Mouse (Mus musculus) erythroblast, embryonic 14.5 days (primary cell): ENCODE results near the gene Gm15737.

Experiments
- GATA1 ChIP-seq: IDR thresholded peaks from 2 replicates; pipeline ENCODE4 v1.6.1; 2012; ENCODE audit warnings: low read length, inconsistent platforms, mixed read lengths
- TAL1 ChIP-seq: IDR thresholded peaks from 3 replicates; pipeline ENCODE4 v1.6.1; 2012; ENCODE audit warnings: low read length, inconsistent platforms, mixed read lengths

GRCm38 (mm10) chr6:92883131-92883900 is 14.2 kb downstream of the Gm15737 start:
- no peak for TF ChIP-seq GATA1
- no peak for TF ChIP-seq TAL1
